Mouse (Mus musculus) liver, postnatal 0 days (tissue): ENCODE measurements around the gene Tyw3. TPM values are rescaled to one million over a fixed set of nuclear protein-coding genes. Genes with fewer than 3 reads are reported as not detected.
A peak's percentile ranks its signal among the peaks of the same experiment; 100 is the strongest.

Source experiments
- ATAC-seq: fragments of 200-750 bp; cut with Nextera tagmentation; 2 replicates; pipeline ENCODE4 v1.8.0; 2017; ENCODE audit warnings: mild to moderate bottlenecking, moderate library complexity
- DNase-seq: peaks from one replicate; pipeline ENCODE4 v3.0.0-alpha.2; 2016
- H3K27ac ChIP-seq: fragments of 300-500 bp; sonication (generic); 2 replicates; pipeline ENCODE4 v1.5.1; 2014; ENCODE audit warnings: antibody characterized with exemption, moderate library complexity, mild to moderate bottlenecking, low read depth
- H3K27me3 ChIP-seq: fragments of 300-500 bp; sonication (generic); 2 replicates; pipeline ENCODE4 v1.6.1; 2014; ENCODE audit warnings: low read length, control low read depth, mixed read lengths; ENCODE audit not compliant: insufficient read depth
- H3K36me3 ChIP-seq: fragments of 300-500 bp; sonication (generic); replicated peaks from 2 replicates; pipeline ENCODE4 v1.6.1; 2014; ENCODE audit warnings: mild to moderate bottlenecking, control low read depth, low read length, moderate library complexity, mixed read lengths; ENCODE audit not compliant: insufficient read depth
- H3K4me1 ChIP-seq: fragments of 300-500 bp; sonication (generic); 2 replicates; pipeline ENCODE4 v1.6.1; 2014; ENCODE audit warnings: antibody characterized with exemption, mild to moderate bottlenecking, control low read depth; ENCODE audit not compliant: insufficient read depth
- H3K4me2 ChIP-seq: fragments of 300-500 bp; sonication (generic); 2 replicates; pipeline ENCODE4 v1.6.1; 2014; ENCODE audit warnings: low read depth, mild to moderate bottlenecking, low read length, moderate library complexity, mixed read lengths
- H3K4me3 ChIP-seq: fragments of 300-500 bp; sonication (generic); 2 replicates; pipeline ENCODE4 v1.5.1; 2014; ENCODE audit warnings: low read depth, low read length
- H3K9ac ChIP-seq: fragments of 300-500 bp; sonication (generic); replicated peaks from 2 replicates; pipeline ENCODE4 v1.6.1; 2014; ENCODE audit warnings: mild to moderate bottlenecking, moderate library complexity
- H3K9me3 ChIP-seq: fragments of 300-500 bp; sonication (generic); 2 replicates; pipeline ENCODE4 v1.6.1; 2016; ENCODE audit warnings: mild to moderate bottlenecking, control low read depth, low read length, mixed read lengths
- CTCF ChIP-seq: sonication (generic); IDR thresholded peaks from 2 replicates; pipeline ENCODE4 v1.5.1; 2016; ENCODE audit warnings: antibody characterized with exemption, low read depth
- EP300 ChIP-seq: IDR thresholded peaks from 2 replicates; pipeline ENCODE4 v1.6.1; 2016; ENCODE audit warnings: antibody characterized with exemption, low read depth, mild to moderate bottlenecking
- WGBS: fragments of 180-500 bp; shearing (Covaris S2); extraction: QIAGEN DNeasy Blood & Tissue Kit; methylation state at CpG from one replicate; pipeline ENCODE4 v1.1.7; 2014; ENCODE audit not compliant: insufficient replicate concordance; 5-methylcytosine and 5-hydroxymethylcytosine counted together
- polyA plus RNA-seq: library from polyadenylated mRNA; unstranded; fragments of >200 nt; fragmentation: Nextera tagmentation; extraction: Ambion mirVana; gene quantifications from 2 replicates; pipeline ENCODE4 v1.2.1, GENCODE M21; 2015

The Tyw3 gene
- polyA plus RNA-seq, 1 experiment from 2014 or later: 2.5 TPM

DNA sequence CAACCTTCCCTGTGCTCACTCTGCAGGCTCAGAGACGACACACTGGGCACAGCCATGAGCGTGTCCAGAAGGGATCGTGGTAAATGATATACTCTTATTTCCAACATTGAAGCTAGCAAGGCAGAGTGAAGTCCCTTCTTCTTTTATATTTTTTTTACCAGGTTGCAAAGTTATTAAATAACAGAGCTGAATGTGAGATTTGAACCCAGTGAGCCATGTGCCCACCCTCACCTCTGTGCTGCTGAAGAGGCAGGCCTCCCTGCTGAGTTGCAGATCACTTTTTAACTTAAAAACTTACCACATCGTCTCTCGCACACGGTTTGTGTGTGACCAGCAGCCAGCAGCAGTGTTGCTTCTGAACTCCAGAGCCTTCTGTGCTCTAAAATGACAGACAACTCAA, 2.7 kb downstream of the Tyw3 start:
- ATAC-seq (no peak), DNase-seq (no peak)
- WGBS: 84% methylated on average over 6 of the region's 6 CpGs
- Histone ChIP-seq H3K27ac (no peak overlapping the region), H3K27me3 (no peaks in the 10 kb centered on the region), H3K36me3 (peaks cover 6% of the 10 kb centered on the region; the same call in 1 of the 2 replicates), H3K4me1 (peaks cover 9% of the 10 kb centered on the region), H3K9me3 (no peaks in the 10 kb centered on the region), H3K9ac (no peak overlapping the region), H3K4me3 (no peak overlapping the region), H3K4me2 (no peak overlapping the region)
- no peak for TF ChIP-seq CTCF
- no peak for TF ChIP-seq EP300

DNA sequence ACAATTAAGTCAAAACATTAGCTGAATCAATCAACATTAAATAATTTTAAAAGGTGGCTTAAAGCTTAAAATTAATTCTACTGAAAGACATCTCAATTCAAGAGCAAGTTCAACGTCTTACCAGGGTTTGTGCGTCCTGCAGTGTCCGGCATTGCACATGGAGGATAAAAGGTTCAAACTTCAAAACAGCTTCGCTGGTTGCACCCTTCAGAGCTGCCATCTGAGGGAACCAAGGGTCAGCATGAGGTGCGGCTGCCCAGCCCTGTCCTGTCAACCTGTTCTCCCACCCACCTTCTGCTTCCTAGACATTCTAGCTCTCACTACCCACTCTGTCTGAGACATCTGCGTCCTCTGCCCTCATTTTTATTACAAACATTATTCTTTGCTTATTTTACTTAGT, 3.3 kb downstream of the Tyw3 start:
- Histone ChIP-seq H3K27me3 (no peaks in the 10 kb centered on the region), H3K36me3 (peaks cover 6% of the 10 kb centered on the region; the same call in 1 of the 2 replicates), H3K9me3 (no peaks in the 10 kb centered on the region), H3K9ac (no peak overlapping the region), H3K27ac (no peak overlapping the region), H3K4me1 (peaks cover 9% of the 10 kb centered on the region), H3K4me3 (no peak overlapping the region), H3K4me2 (no peak overlapping the region)
- ATAC-seq: no peak
- DNase-seq: no peak
- no peak for TF ChIP-seq CTCF
- TF ChIP-seq EP300: no peak
- WGBS: 83% methylated on average over 6 of the region's 6 CpGs

DNA sequence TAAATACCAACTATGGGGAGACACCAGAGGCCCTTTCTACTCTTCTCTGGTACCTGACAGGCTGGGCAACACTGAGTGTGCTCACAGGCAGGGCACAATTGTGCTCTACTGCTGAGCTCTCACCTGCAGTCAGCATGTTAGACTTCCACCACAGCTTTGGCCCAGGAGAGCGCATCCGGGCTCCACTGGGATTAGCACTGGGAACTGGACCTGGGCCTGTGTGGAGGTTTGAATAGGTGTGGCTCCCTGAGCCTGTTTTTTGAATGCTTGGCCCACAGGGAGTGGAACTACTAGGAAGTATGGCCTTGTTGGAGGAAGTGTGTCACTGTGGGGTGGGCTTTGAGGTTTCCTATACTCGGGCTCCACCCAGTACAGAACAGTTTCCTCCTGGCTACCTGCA, 5.3 kb downstream of the Tyw3 start:
- peaks cover 3% of the 10 kb centered on the region; the same call in 1 of the 2 replicates for H3K4me1 ChIP-seq
- H3K36me3 ChIP-seq: peaks cover 10% of the 10 kb centered on the region; the same call in 1 of the 2 replicates
- no peak overlapping the region for H3K9ac ChIP-seq
- H3K27ac ChIP-seq: no peak overlapping the region
- ATAC-seq (no peak), DNase-seq (no peak)
- no peak overlapping the region for H3K4me2 ChIP-seq
- 79% methylated on average over 3 of the region's 3 CpGs for WGBS
- TF ChIP-seq EP300: no peak
- TF ChIP-seq CTCF: no peak
- no peak overlapping the region for H3K4me3 ChIP-seq
- H3K9me3 ChIP-seq: no peaks in the 10 kb centered on the region
- no peaks in the 10 kb centered on the region for H3K27me3 ChIP-seq

DNA sequence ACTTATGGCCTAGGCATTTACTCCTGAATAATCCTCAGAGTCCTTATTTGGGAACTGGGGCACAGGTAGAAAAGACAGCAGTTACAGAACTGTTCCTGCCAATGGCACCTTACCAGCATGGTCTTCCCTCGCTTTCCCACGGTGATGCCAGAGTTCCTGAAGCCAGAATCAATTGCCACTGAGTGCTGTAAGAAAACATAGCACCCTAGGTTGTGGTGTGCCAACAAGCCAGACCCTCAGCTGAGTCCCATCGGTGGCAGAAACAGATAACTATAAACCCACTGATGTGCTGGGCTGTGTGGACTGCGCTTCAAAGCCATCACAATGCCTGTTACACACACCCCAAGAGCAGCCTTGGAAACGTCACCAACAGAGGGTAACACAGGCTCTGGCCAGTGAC, 5.9 kb downstream of the Tyw3 start:
- DNase-seq (no peak), ATAC-seq (no peak)
- Histone ChIP-seq H3K9ac (no peak overlapping the region), H3K4me2 (no peak overlapping the region), H3K9me3 (no peaks in the 10 kb centered on the region), H3K27me3 (no peaks in the 10 kb centered on the region), H3K4me1 (no peaks in the 10 kb centered on the region), H3K36me3 (peaks cover 10% of the 10 kb centered on the region; the same call in 1 of the 2 replicates), H3K4me3 (no peak overlapping the region), H3K27ac (no peak overlapping the region)
- no peak for TF ChIP-seq CTCF
- TF ChIP-seq EP300: no peak
- WGBS: 82% methylated on average over 5 of the region's 5 CpGs

DNA sequence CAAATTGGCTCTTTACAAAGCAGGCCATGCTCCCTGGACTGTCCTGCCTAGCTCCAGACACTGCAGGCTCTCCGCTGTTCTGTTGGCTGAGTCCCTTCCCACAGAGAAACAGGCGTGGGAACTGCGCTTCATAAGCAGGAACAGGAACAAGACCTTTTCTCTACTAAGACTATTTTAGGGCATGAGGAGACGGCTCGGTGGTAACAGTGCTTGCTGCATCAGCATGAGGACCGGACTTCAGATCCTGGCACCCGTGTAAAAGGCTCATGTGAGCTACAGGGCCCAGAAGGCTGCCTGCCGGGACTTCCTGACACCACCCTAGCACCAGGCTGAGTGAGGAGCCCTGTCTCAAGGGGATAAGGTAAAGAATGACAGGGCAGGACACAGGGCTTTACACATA, 12.6 kb downstream of the Tyw3 start:
- no peak overlapping the region for H3K4me3 ChIP-seq
- H3K27me3 ChIP-seq: no peaks in the 10 kb centered on the region
- no peaks in the 10 kb centered on the region for H3K4me1 ChIP-seq
- WGBS: 73% methylated on average over 8 of the region's 8 CpGs
- H3K36me3 ChIP-seq: peaks cover 7% of the 10 kb centered on the region; the same call in 1 of the 2 replicates
- no peak overlapping the region for H3K4me2 ChIP-seq
- ATAC-seq: no peak
- no peak for DNase-seq
- TF ChIP-seq CTCF (no peak), EP300 (no peak)
- no peak overlapping the region for H3K27ac ChIP-seq
- H3K9me3 ChIP-seq: no peaks in the 10 kb centered on the region
- H3K9ac ChIP-seq: no peak overlapping the region

DNA sequence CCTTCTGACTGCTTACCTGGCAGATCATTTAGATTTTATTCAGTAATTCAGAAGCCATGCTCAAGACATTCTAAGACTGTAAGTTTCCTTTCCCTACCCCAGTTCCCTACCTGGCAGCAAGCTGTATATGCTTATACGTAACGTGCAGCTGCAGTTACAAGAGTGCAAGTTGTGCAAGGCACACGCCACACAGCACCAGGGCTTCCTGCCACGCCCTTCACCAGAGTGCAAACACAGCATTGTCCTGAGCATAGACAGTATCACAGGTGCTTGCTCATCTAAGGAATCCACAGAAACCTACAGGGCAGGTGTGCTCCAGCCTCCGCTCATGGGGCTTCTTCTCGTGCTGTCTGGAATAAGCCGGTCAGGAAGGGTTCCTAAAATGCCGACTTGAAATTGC, 19.0 kb downstream of the Tyw3 start:
- peak; percentile 29 for ATAC-seq
- WGBS: 82% methylated on average over 7 of the region's 8 CpGs
- 0 out of 2 replicates have a peak, but pooled peaks cover 5% of the 10 kb centered on the region for H3K36me3 ChIP-seq
- no peaks in the 10 kb centered on the region for H3K4me1 ChIP-seq
- H3K4me3 ChIP-seq: no peak overlapping the region
- no peak overlapping the region for H3K4me2 ChIP-seq
- no peak overlapping the region for H3K9ac ChIP-seq
- H3K27ac ChIP-seq: no peak overlapping the region
- no peaks in the 10 kb centered on the region for H3K9me3 ChIP-seq
- no peaks in the 10 kb centered on the region for H3K27me3 ChIP-seq
- no peak for DNase-seq
- TF ChIP-seq EP300 (no peak), CTCF (no peak)

DNA sequence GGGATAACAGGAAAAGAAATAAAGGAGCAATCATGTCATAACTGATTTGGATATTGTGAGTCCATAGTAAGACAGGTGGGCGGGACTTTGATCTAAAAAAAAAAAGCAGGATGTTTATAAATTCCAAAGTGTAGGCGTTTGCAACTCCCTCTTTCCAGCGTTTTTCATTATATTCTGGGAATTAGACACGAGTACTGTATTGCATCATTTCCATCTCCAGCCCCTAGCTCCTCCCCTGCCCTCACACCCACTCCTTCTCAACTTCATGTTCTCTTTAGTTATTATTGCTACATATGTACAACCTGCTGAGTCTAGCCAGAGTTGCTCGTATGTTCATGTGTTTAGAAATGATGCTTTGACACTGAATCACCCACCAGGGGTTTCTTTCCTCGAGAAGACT, 23.2 kb downstream of the Tyw3 start:
- Histone ChIP-seq H3K27me3 (peaks cover 10% of the 10 kb centered on the region; the same call in 1 of the 2 replicates), H3K36me3 (no peaks in the 10 kb centered on the region), H3K4me1 (no peaks in the 10 kb centered on the region), H3K4me2 (no peak overlapping the region), H3K27ac (no peak overlapping the region), H3K9ac (no peak overlapping the region), H3K4me3 (no peak overlapping the region), H3K9me3 (no peaks in the 10 kb centered on the region)
- TF ChIP-seq CTCF: no peak
- no peak for TF ChIP-seq EP300
- DNase-seq (no peak), ATAC-seq (no peak)
- WGBS: 41% methylated on average over 6 of the region's 6 CpGs
